Mouse (Mus musculus) intestine, embryonic 15.5 days (tissue): ENCODE results near the gene Ces2f. TPM values are rescaled to one million over a fixed set of nuclear protein-coding genes. Genes with fewer than 3 reads are reported as not detected.
A peak's percentile ranks its signal among the peaks of the same experiment; 100 is the strongest.
"Not testable (repeated sequence)": the region's sequence is repeated elsewhere in the genome, so short reads cannot be mapped to it uniquely, and the experiment has no call there.

Source experiments
- ATAC-seq: fragments of 200-750 bp; cut with Nextera tagmentation; 2 replicates; pipeline ENCODE4 v1.8.0; 2017; ENCODE audit warnings: moderate TSS enrichment, moderate library complexity
- H3K27ac ChIP-seq: fragments of 300-500 bp; sonication (generic); 2 replicates; pipeline ENCODE4 v1.5.1; 2015; ENCODE audit warnings: mild to moderate bottlenecking, inconsistent platforms
- H3K27me3 ChIP-seq: fragments of 300-500 bp; sonication (generic); replicated peaks from 2 replicates; pipeline ENCODE4 v1.6.1; 2015; ENCODE audit warnings: inconsistent platforms
- H3K36me3 ChIP-seq: fragments of 300-500 bp; sonication (generic); 2 replicates; pipeline ENCODE4 v1.6.1; 2015; ENCODE audit warnings: inconsistent platforms
- H3K4me1 ChIP-seq: fragments of 300-500 bp; sonication (generic); replicated peaks from 2 replicates; pipeline ENCODE4 v1.6.1; 2015; ENCODE audit warnings: inconsistent platforms
- H3K4me2 ChIP-seq: fragments of 300-500 bp; sonication (generic); replicated peaks from 2 replicates; pipeline ENCODE4 v1.6.1; 2015; ENCODE audit warnings: mild to moderate bottlenecking, inconsistent platforms
- H3K4me3 ChIP-seq: fragments of 300-500 bp; sonication (generic); replicated peaks from 2 replicates; pipeline ENCODE4 v1.5.1; 2015; ENCODE audit warnings: inconsistent platforms
- H3K9ac ChIP-seq: fragments of 300-500 bp; sonication (generic); 2 replicates; pipeline ENCODE4 v1.6.1; 2015; ENCODE audit warnings: inconsistent platforms
- H3K9me3 ChIP-seq: fragments of 300-500 bp; sonication (generic); 2 replicates; pipeline ENCODE4 v1.6.1; 2016; ENCODE audit warnings: inconsistent platforms
- WGBS: fragments of 180-500 bp; shearing (Covaris S2); methylation state at CpG from one replicate; pipeline ENCODE4 v1.1.7; 2015; 5-methylcytosine and 5-hydroxymethylcytosine counted together
- polyA plus RNA-seq: library from polyadenylated mRNA; unstranded; fragments of >200 nt; fragmentation: Nextera tagmentation; extraction: Ambion mirVana; gene quantifications from 2 replicates; pipeline ENCODE4 v1.2.1, GENCODE M21; 2015

The Ces2f gene
- not detected in 2 replicates for polyA plus RNA-seq

- no peak within 1 kb of the TSS for H3K27ac ChIP-seq
- H3K27me3 ChIP-seq, result no peaks in the 10 kb centered on the region
- 70% methylated on average over 4 of the region's 4 CpGs for WGBS
- no peaks in the 10 kb centered on the region for H3K9me3 ChIP-seq
- H3K9ac ChIP-seq, result no peak within 1 kb of the TSS
- no peak for ATAC-seq
- no peak within 1 kb of the TSS for H3K4me3 ChIP-seq
- no peaks in the 10 kb centered on the region for H3K36me3 ChIP-seq
- H3K4me2 ChIP-seq, result no peak within 1 kb of the TSS
- no peaks in the 10 kb centered on the region for H3K4me1 ChIP-seq
Measured at GRCm38 (mm10) chr8:104947056-104947455, at the start of gene Ces2f. TSS of gene Ces2f (plus strand) at chr8:104947356.

- no peaks in the 10 kb centered on the region for H3K27me3 ChIP-seq
- no peak overlapping the region for H3K4me3 ChIP-seq
- H3K9me3 ChIP-seq, result no peaks in the 10 kb centered on the region
- H3K4me1 ChIP-seq, result no peaks in the 10 kb centered on the region
- no peak overlapping the region for H3K27ac ChIP-seq
- no peak for ATAC-seq
- H3K9ac ChIP-seq, result no peak overlapping the region
- H3K36me3 ChIP-seq, result no peaks in the 10 kb centered on the region
- no peak overlapping the region for H3K4me2 ChIP-seq
- WGBS, result 86% methylated on average over 2 of the region's 2 CpGs
Measured at GRCm38 (mm10) chr8:104901746-104902145, 45.4 kb upstream of the Ces2f start.

GRCm38 (mm10) chr8:104907111-104907510, 40.0 kb upstream of the Ces2f start:
- Histone ChIP-seq H3K36me3 (no peaks in the 10 kb centered on the region), H3K4me2 (no peak overlapping the region), H3K27ac (no peak overlapping the region), H3K9ac (no peak overlapping the region), H3K27me3 (no peaks in the 10 kb centered on the region), H3K9me3 (no peaks in the 10 kb centered on the region), H3K4me3 (no peak overlapping the region), H3K4me1 (no peaks in the 10 kb centered on the region)
- 67% methylated on average over 1 of the region's 1 CpGs for WGBS
- ATAC-seq, result no peak

- H3K4me2 ChIP-seq, H3K4me1 ChIP-seq, ATAC-seq, H3K9me3 ChIP-seq, H3K36me3 ChIP-seq, H3K27ac ChIP-seq, H3K27me3 ChIP-seq, H3K9ac ChIP-seq, H3K4me3 ChIP-seq: not testable (repeated sequence)
- WGBS, result 82% methylated on average over 1 of the region's 1 CpGs
Measured at GRCm38 (mm10) chr8:104909021-104909420, 38.1 kb upstream of the Ces2f start.

- not testable (repeated sequence) for H3K9ac ChIP-seq, H3K27ac ChIP-seq, H3K4me3 ChIP-seq, H3K27me3 ChIP-seq, H3K4me2 ChIP-seq, ATAC-seq, H3K4me1 ChIP-seq, H3K36me3 ChIP-seq, H3K9me3 ChIP-seq
- 92% methylated on average over 10 of the region's 10 CpGs for WGBS
Measured at GRCm38 (mm10) chr8:104909651-104910050, 37.5 kb upstream of the Ces2f start.

GRCm38 (mm10) chr8:104925972-104926596, 21.1 kb upstream of the Ces2f start, which contains the start of gene Ces2e:
TSS of gene Ces2e (plus strand) at chr8:104926260.
- ATAC-seq, result peak; percentile 79

GRCm38 (mm10) chr8:104927301-104927700, 19.9 kb upstream of the Ces2f start:
- Histone ChIP-seq H3K9me3 (no peaks in the 10 kb centered on the region), H3K36me3 (no peaks in the 10 kb centered on the region), H3K4me3 (no peak overlapping the region), H3K27ac (no peak overlapping the region), H3K27me3 (no peaks in the 10 kb centered on the region), H3K4me1 (0 out of 2 replicates have a peak, but pooled peaks cover 2% of the 10 kb centered on the region), H3K4me2 (no peak overlapping the region), H3K9ac (no peak overlapping the region)
- ATAC-seq, result peak; percentile 78
- 71% methylated on average over 3 of the region's 3 CpGs for WGBS

More at GRCm38 (mm10) chr8:104925972-104926596, 21.1 kb upstream of the Ces2f start, which contains the start of gene Ces2e:
- 63% methylated on average over 5 of the region's 5 CpGs for WGBS
- Histone ChIP-seq H3K36me3 (no peaks in the 10 kb centered on the region), H3K27me3 (no peaks in the 10 kb centered on the region), H3K27ac (peak within 1 kb of the TSS; percentile 46; the same call in 1 of the 2 replicates), H3K4me1 (0 out of 2 replicates have a peak, but pooled peaks cover 2% of the 10 kb centered on the region), H3K9ac (no peak within 1 kb of the TSS), H3K4me3 (no peak within 1 kb of the TSS), H3K9me3 (no peaks in the 10 kb centered on the region), H3K4me2 (peak within 1 kb of the TSS; percentile 7; the same call in 1 of the 2 replicates)

- no peaks in the 10 kb centered on the region for H3K4me1 ChIP-seq
- no peak overlapping the region for H3K4me2 ChIP-seq
- H3K9ac ChIP-seq, result no peak overlapping the region
- H3K27ac ChIP-seq, result no peak overlapping the region
- no peak overlapping the region for H3K4me3 ChIP-seq
- H3K36me3 ChIP-seq, result no peaks in the 10 kb centered on the region
- no peak for ATAC-seq
- H3K9me3 ChIP-seq, result no peaks in the 10 kb centered on the region
- no peaks in the 10 kb centered on the region for H3K27me3 ChIP-seq
- WGBS, result 81% methylated on average over 2 of the region's 2 CpGs
Measured at GRCm38 (mm10) chr8:104944665-104945064, 2.5 kb upstream of the Ces2f start.

GRCm38 (mm10) chr8:104949031-104949430, 1.9 kb downstream of the Ces2f start:
- ATAC-seq, result no peak
- Histone ChIP-seq H3K27ac (no peak overlapping the region), H3K36me3 (no peaks in the 10 kb centered on the region), H3K4me1 (no peaks in the 10 kb centered on the region), H3K4me2 (no peak overlapping the region), H3K9me3 (no peaks in the 10 kb centered on the region), H3K27me3 (no peaks in the 10 kb centered on the region), H3K9ac (no peak overlapping the region), H3K4me3 (no peak overlapping the region)
- WGBS, result 67% methylated on average over 5 of the region's 5 CpGs

- no peak within 1 kb of the TSS for H3K9ac ChIP-seq
- no peaks in the 10 kb centered on the region for H3K27me3 ChIP-seq
- H3K4me3 ChIP-seq, result no peak within 1 kb of the TSS
- no peaks in the 10 kb centered on the region for H3K36me3 ChIP-seq
- no peak; the same call in 1 of the 2 replicates for ATAC-seq
- WGBS, result 57% methylated on average over 5 of the region's 5 CpGs
- H3K4me1 ChIP-seq, result no peaks in the 10 kb centered on the region
- no peak within 1 kb of the TSS for H3K4me2 ChIP-seq
- H3K9me3 ChIP-seq, result no peaks in the 10 kb centered on the region
- no peak within 1 kb of the TSS for H3K27ac ChIP-seq
Measured at GRCm38 (mm10) chr8:104961537-104961961, 14.4 kb downstream of the Ces2f start, which contains the start of gene Ces2g. TSS of gene Ces2g (plus strand) at chr8:104961718.

- no peak overlapping the region for H3K27ac ChIP-seq
- H3K9ac ChIP-seq, result no peak overlapping the region
- no peaks in the 10 kb centered on the region for H3K4me1 ChIP-seq
- ATAC-seq, result peak; percentile 70; the same call in 1 of the 2 replicates
- 76% methylated on average over 8 of the region's 8 CpGs for WGBS
- no peaks in the 10 kb centered on the region for H3K9me3 ChIP-seq
- no peak overlapping the region for H3K4me2 ChIP-seq
- H3K4me3 ChIP-seq, result no peak overlapping the region
- no peaks in the 10 kb centered on the region for H3K36me3 ChIP-seq
- H3K27me3 ChIP-seq, result no peaks in the 10 kb centered on the region
Measured at GRCm38 (mm10) chr8:104962229-104962901, 15.2 kb downstream of the Ces2f start.

GRCm38 (mm10) chr8:104963375-104963894, 16.3 kb downstream of the Ces2f start:
- H3K9me3 ChIP-seq, result no peaks in the 10 kb centered on the region
- no peak for ATAC-seq
- no peaks in the 10 kb centered on the region for H3K4me1 ChIP-seq
- H3K36me3 ChIP-seq, result no peaks in the 10 kb centered on the region
- H3K4me3 ChIP-seq, result no peak overlapping the region
- 72% methylated on average over 4 of the region's 4 CpGs for WGBS
- H3K9ac ChIP-seq, result no peak overlapping the region
- no peak overlapping the region for H3K4me2 ChIP-seq
- H3K27ac ChIP-seq, result no peak overlapping the region
- H3K27me3 ChIP-seq, result no peaks in the 10 kb centered on the region
